Mouse (Mus musculus) heart, embryonic 14.5 days (tissue): Measurements from ENCODE around the gene Pwp2. TPM values are rescaled to one million over a fixed set of nuclear protein-coding genes. Genes with fewer than 3 reads are reported as not detected.

Experiments
- ATAC-seq: fragments of 200-750 bp; cut with Nextera tagmentation; 2 replicates; pipeline ENCODE4 v1.8.0; 2017; ENCODE audit warnings: low read depth, moderate TSS enrichment; ENCODE audit not compliant: insufficient number of reproducible peaks, insufficient read depth, low FRiP score
- H3K27ac ChIP-seq, 2 experiments: fragments of 200-500 bp in 1 of 2; fragments of 300-500 bp in 1 of 2; sonication (generic) in 1 of 2; replicated peaks in 1 of 2; 2 replicates each; pipeline ENCODE4 v1.5.1; 2012 to 2014; ENCODE audit warnings: low read depth in 2 of 2, low read length in 2 of 2, control low read depth in 1 of 2, mild to moderate bottlenecking in 1 of 2, mixed read lengths in 1 of 2; ENCODE audit not compliant: control insufficient read depth in 1 of 2, insufficient read depth in 1 of 2
- H3K27me3 ChIP-seq: fragments of 300-500 bp; sonication (generic); 2 replicates; pipeline ENCODE4 v1.6.1; 2014; ENCODE audit warnings: mild to moderate bottlenecking, low read length, control low read depth; ENCODE audit not compliant: control insufficient read depth, insufficient read depth
- H3K36me3 ChIP-seq: fragments of 300-500 bp; sonication (generic); 2 replicates; pipeline ENCODE4 v1.6.1; 2014; ENCODE audit warnings: mild to moderate bottlenecking, control low read depth, low read length, mixed read lengths; ENCODE audit not compliant: control insufficient read depth, insufficient read depth
- H3K4me1 ChIP-seq, 2 experiments: fragments of 200-500 bp in 1 of 2; fragments of 300-500 bp in 1 of 2; sonication (generic) in 1 of 2; 2 replicates each; pipeline ENCODE4 v1.6.1; 2012 to 2014; ENCODE audit warnings: low read length in 2 of 2, control low read depth in 1 of 2, mixed read lengths in 1 of 2; ENCODE audit not compliant: control insufficient read depth in 2 of 2, insufficient read depth in 2 of 2
- H3K4me2 ChIP-seq: fragments of 300-500 bp; sonication (generic); 2 replicates; pipeline ENCODE4 v1.6.1; 2014; ENCODE audit warnings: mild to moderate bottlenecking, low read length
- H3K4me3 ChIP-seq, 2 experiments: fragments of 200-500 bp in 1 of 2; fragments of 300-500 bp in 1 of 2; sonication (generic) in 1 of 2; 2 replicates each; pipeline ENCODE4 v1.5.1; 2012 to 2014; ENCODE audit warnings: low read length in 2 of 2, mild to moderate bottlenecking in 2 of 2, control low read depth in 1 of 2, low read depth in 1 of 2, moderate library complexity in 1 of 2; ENCODE audit not compliant: control insufficient read depth in 1 of 2, insufficient read depth in 1 of 2
- H3K9ac ChIP-seq: fragments of 300-500 bp; sonication (generic); 2 replicates; pipeline ENCODE4 v1.6.1; 2014; ENCODE audit warnings: mild to moderate bottlenecking, low read length
- H3K9me3 ChIP-seq: fragments of 300-500 bp; sonication (generic); 2 replicates; pipeline ENCODE4 v1.6.1; 2016; ENCODE audit warnings: low read length, control low read depth; ENCODE audit not compliant: control insufficient read depth
- WGBS: fragments of 180-500 bp; shearing (Covaris S2); extraction: QIAGEN DNeasy Blood & Tissue Kit; methylation state at CpG from one replicate; pipeline ENCODE4 v1.1.7; 2014; 5-methylcytosine and 5-hydroxymethylcytosine counted together
- polyA plus RNA-seq: library from polyadenylated mRNA; unstranded; fragments of >200 nt; fragmentation: Nextera tagmentation; extraction: Ambion mirVana; gene quantifications from 2 replicates; pipeline ENCODE4 v1.2.1, GENCODE M21; 2014

Gene Pwp2
- polyA plus RNA-seq, 1 experiment from 2014 or later: 8.6 TPM

- Histone ChIP-seq H3K27ac (peak overlapping the region in 1 of 2 experiments; percentile 24; a peak in 1 of 4 replicates), H3K4me1 (peaks cover 5 to 17% of the 10 kb centered on the region in 2 experiments), H3K4me3 (no peak overlapping the region), H3K27me3 (no peaks in the 10 kb centered on the region), H3K4me2 (no peak overlapping the region), H3K9me3 (no peaks in the 10 kb centered on the region), H3K36me3 (no peaks in the 10 kb centered on the region), H3K9ac (no peak overlapping the region)
- ATAC-seq: no peak
- WGBS: 75% methylated on average over 11 of the region's 11 CpGs
Measured at GRCm38 (mm10) chr10:78139572-78140250, 45.2 kb downstream of the Pwp2 start.

- ATAC-seq: no peak
- H3K4me2 ChIP-seq: no peak overlapping the region
- WGBS: 51% methylated on average over 14 of the region's 14 CpGs
Measured at GRCm38 (mm10) chr10:78138812-78139523, 46.0 kb downstream of the Pwp2 start.

GRCm38 (mm10) chr10:78137191-78137590, 47.8 kb downstream of the Pwp2 start:
- Histone ChIP-seq H3K9me3 (no peaks in the 10 kb centered on the region), H3K27me3 (no peaks in the 10 kb centered on the region), H3K36me3 (no peaks in the 10 kb centered on the region), H3K27ac (no peak overlapping the region), H3K4me2 (no peak overlapping the region), H3K4me1 (peaks cover 10 to 17% of the 10 kb centered on the region in 2 experiments), H3K9ac (no peak overlapping the region), H3K4me3 (no peak overlapping the region)
- ATAC-seq: no peak
- WGBS: 90% methylated on average over 3 of the region's 3 CpGs

More at GRCm38 (mm10) chr10:78138812-78139523, 46.0 kb downstream of the Pwp2 start:
- peak overlapping the region; percentile 24 to 68; a peak in 2 of 4 replicates for H3K27ac ChIP-seq
- H3K4me3 ChIP-seq: no peak overlapping the region
- no peaks in the 10 kb centered on the region for H3K36me3 ChIP-seq
- H3K9ac ChIP-seq: no peak overlapping the region
- no peaks in the 10 kb centered on the region for H3K9me3 ChIP-seq
- H3K4me1 ChIP-seq: peaks cover 10 to 17% of the 10 kb centered on the region in 2 experiments
- H3K27me3 ChIP-seq: no peaks in the 10 kb centered on the region

- Histone ChIP-seq H3K4me1 (peaks cover 10 to 17% of the 10 kb centered on the region in 2 experiments), H3K36me3 (no peaks in the 10 kb centered on the region), H3K9ac (no peak overlapping the region), H3K4me3 (no peak overlapping the region), H3K27ac (no peak overlapping the region), H3K27me3 (no peaks in the 10 kb centered on the region), H3K4me2 (no peak overlapping the region), H3K9me3 (no peaks in the 10 kb centered on the region)
- ATAC-seq: no peak
- WGBS: 80% methylated on average over 5 of the region's 5 CpGs
Measured at GRCm38 (mm10) chr10:78135947-78136346, 49.0 kb downstream of the Pwp2 start.

- no peak overlapping the region for H3K27ac ChIP-seq
- H3K4me3 ChIP-seq: no peak overlapping the region
- H3K9me3 ChIP-seq: no peaks in the 10 kb centered on the region
- H3K27me3 ChIP-seq: no peaks in the 10 kb centered on the region
- H3K9ac ChIP-seq: no peak overlapping the region
- WGBS: 9% methylated on average over 14 of the region's 14 CpGs
- ATAC-seq: 0 out of 2 replicates have a peak, but pooled peaks have one; percentile 19
- H3K4me2 ChIP-seq: peak overlapping the region; percentile 35
- H3K36me3 ChIP-seq: no peaks in the 10 kb centered on the region
- peaks cover 10 to 17% of the 10 kb centered on the region in 2 experiments for H3K4me1 ChIP-seq
Measured at GRCm38 (mm10) chr10:78134975-78135798, 49.8 kb downstream of the Pwp2 start.

- no peak overlapping the region for H3K27ac ChIP-seq
Measured at GRCm38 (mm10) chr10:78134400-78134799, 50.5 kb downstream of the Pwp2 start.

GRCm38 (mm10) chr10:78129998-78130397, 55.0 kb downstream of the Pwp2 start:
- no peak for ATAC-seq
- no peak overlapping the region for H3K9ac ChIP-seq
- 62% methylated on average over 4 of the region's 4 CpGs for WGBS

More at GRCm38 (mm10) chr10:78134400-78134799, 50.5 kb downstream of the Pwp2 start:
- no peak overlapping the region for H3K4me2 ChIP-seq
- no peak overlapping the region for H3K4me3 ChIP-seq
- H3K27me3 ChIP-seq: no peaks in the 10 kb centered on the region
- peaks cover 10 to 22% of the 10 kb centered on the region in 2 experiments for H3K4me1 ChIP-seq
- no peaks in the 10 kb centered on the region for H3K9me3 ChIP-seq
- ATAC-seq: no peak
- no peaks in the 10 kb centered on the region for H3K36me3 ChIP-seq
- no peak overlapping the region for H3K9ac ChIP-seq
- 64% methylated on average over 4 of the region's 4 CpGs for WGBS

More at GRCm38 (mm10) chr10:78129998-78130397, 55.0 kb downstream of the Pwp2 start:
- Histone ChIP-seq H3K27me3 (no peaks in the 10 kb centered on the region), H3K27ac (0 out of 4 replicates have a peak overlapping the region, but pooled peaks of 1 of the 2 experiments have one; percentile 37), H3K9me3 (no peaks in the 10 kb centered on the region), H3K4me2 (no peak overlapping the region), H3K4me3 (no peak overlapping the region), H3K4me1 (peaks cover 7 to 11% of the 10 kb centered on the region in 2 experiments), H3K36me3 (no peaks in the 10 kb centered on the region)
